Mouse (Mus musculus): ENCODE measurements around the gene Nr1i3. TPM values are rescaled to one million over a fixed set of nuclear protein-coding genes. Genes with fewer than 3 reads are reported as not detected.
A peak's percentile ranks its signal among the peaks of the same experiment; 100 is the strongest.

Nr1i3 gene
- total RNA-seq, 1 experiment from 2014 or later, result not detected

DNA sequence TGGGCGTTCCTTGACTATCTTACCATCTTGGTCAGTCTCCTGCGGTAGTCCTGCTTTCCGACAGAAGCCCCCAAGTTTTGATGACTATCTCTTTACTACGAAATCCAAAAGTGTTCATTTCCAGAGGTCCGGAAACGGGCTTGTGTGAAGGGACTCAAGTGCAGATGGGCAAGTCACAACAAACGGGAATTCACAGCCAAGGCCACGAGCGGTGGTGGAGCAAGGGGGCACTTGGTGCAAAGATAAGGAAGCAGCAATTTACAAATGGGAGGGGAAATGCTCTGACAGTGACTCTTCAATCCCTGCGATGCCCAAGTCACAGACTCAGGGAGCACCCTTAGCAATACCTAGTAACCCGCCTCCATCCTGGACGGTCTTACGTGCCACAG, 33.7 kb downstream of the Nr1i3 start:
- ATAC-seq (ENCODE audit: extremely low read depth, insufficient number of reproducible peaks, low FRiP score, poor library complexity, severe bottlenecking), result no peak

DNA sequence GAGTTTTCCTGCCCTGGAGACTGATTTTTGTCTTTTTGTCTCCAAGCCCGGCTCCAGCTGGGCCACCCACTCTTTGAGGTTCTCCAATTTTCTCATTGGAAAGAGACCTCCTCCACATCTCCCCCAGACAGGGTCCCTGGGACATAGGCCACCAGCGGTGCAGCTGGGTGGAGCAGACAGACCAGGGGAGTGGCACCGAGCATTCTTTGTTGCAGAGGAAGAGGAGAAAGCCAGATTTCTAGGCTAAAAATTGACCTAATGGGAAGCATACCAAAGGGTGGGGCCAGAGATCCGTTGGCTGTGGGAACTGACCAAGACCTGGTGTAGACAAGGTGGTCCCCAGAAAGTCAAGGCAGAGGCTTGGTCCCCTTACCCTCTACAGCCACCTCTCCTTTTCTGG, 34.1 kb downstream of the Nr1i3 start:
- ATAC-seq (ENCODE audit: extremely low read depth, insufficient number of reproducible peaks, low FRiP score, poor library complexity, severe bottlenecking), result no peak

DNA sequence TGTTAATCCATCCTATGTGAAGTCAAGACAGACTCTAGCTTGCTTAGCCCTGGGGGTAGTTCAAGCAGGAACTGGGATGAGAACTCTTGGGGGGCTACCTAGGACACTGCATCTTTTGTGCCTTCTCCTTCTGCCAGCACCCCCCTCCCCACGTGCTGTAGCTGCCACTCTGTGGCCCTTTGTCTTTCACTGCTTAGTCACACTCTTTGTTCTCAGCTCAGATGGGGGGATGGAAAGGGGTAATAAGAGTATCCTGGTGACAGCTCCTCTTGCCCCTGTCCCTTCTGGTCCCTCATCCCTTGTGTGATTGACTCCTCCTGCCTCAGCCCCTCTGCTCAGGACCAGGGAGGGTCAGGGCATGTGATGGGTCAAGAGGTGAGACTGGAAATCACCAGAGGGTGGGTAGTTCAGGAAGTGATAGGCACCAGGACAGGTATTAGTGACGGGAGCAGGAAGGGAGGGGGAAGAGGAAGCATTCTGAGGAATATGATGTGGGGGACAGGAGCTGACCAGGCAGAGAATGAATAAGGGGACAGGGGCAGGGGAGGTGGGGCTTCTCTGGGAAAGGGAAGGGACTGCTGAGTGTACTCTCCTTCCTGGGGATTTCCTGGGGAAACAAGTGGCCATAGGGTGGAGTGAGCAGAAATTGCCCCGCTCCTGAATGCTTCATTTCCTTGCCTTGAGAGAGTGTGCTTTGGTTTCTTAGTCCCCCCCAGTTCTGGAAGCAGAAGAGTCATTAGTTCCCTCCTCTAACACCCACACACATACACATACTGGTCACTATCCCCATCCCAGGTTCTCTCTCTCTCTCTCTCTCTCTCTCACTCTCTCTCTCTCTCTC, 34.8 kb downstream of the Nr1i3 start:
- no peak for ATAC-seq (ENCODE audit: extremely low read depth, insufficient number of reproducible peaks, low FRiP score, poor library complexity, severe bottlenecking)

DNA sequence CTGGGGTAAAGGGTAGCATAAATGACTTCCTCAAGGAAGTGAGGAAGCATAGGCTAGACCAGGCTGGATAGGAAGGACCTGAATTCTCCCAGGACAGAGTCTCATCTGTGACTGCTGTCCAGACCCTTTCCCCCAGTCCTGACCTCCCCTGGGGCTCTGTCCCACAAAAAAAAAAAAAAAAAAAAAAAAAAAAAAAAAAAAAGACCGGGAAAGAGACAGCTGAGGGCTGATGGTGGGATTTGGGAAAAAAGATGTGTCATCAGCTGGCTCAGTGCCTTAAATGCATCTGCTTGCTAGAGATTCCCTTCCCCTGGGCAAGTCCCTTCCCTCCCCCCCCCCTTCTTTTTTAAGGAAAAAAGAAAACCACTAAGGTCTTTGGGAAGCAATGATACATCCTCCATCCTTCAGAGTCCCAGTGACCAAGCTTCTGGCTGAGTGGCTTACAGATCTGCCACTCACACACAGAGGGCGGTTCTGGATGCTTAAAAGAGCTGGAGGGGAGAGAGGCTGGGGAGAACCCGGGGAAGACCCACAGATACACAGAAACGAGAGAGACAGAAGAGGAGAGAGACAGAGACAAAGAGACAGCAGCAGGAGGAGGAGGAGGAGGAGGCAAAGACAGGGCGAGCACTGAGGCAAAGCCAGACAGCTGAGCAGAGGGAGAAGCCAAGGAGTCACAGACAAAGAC, 36.3 kb downstream of the Nr1i3 start, which contains the start of gene Adamts4:
Gene Adamts4, plus strand, starts transcription at position 509 of the 688 bp plus-strand sequence.
- no peak for ATAC-seq (ENCODE audit: extremely low read depth, insufficient number of reproducible peaks, low FRiP score, poor library complexity, severe bottlenecking)

DNA sequence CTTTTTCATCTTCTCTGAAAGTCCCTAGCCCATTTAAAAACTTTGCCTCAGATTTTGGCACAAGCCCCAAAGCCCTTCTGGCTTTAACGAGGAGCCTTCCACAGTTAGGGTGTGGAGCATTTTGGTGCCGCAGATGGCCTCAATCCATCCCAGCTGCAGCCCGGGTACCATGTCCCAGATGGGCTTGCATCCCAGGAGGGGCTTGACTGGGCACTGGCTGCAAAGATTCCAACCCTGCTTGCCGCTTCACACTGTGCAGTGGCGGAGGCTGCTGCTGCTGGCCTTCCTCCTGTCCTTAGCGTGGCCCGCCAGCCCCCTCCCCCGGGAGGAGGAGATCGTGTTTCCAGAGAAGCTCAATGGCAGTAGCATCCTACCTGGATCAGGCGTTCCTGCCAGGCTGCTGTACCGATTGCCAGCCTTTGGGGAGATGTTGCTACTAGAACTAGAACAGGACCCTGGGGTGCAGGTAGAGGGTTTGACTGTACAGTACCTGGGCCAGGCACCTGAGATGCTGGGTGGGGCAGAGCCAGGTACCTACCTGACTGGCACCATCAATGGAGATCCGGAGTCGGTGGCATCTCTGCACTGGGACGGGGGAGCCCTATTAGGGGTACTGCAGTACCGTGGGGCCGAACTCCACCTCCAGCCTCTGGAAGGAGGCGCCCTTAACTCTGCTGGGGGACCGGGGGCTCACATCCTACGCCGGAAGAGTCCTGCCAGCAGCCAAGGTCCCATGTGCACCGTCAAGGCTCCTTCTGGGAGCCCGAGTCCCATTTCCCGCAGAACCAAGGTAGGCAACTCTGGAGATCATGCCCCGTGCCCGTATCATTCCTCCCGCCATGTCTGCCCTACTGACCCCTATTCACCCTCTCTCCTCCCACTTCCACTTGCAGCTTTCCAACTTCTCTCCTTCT, 37.2 kb downstream of the Nr1i3 start, which contains the start of gene Ndufs2:
Gene Ndufs2, minus strand, starts transcription at position 709 of the 914 bp plus-strand sequence.
- no peak for ATAC-seq (ENCODE audit: extremely low read depth, insufficient number of reproducible peaks, low FRiP score, poor library complexity, severe bottlenecking)

DNA sequence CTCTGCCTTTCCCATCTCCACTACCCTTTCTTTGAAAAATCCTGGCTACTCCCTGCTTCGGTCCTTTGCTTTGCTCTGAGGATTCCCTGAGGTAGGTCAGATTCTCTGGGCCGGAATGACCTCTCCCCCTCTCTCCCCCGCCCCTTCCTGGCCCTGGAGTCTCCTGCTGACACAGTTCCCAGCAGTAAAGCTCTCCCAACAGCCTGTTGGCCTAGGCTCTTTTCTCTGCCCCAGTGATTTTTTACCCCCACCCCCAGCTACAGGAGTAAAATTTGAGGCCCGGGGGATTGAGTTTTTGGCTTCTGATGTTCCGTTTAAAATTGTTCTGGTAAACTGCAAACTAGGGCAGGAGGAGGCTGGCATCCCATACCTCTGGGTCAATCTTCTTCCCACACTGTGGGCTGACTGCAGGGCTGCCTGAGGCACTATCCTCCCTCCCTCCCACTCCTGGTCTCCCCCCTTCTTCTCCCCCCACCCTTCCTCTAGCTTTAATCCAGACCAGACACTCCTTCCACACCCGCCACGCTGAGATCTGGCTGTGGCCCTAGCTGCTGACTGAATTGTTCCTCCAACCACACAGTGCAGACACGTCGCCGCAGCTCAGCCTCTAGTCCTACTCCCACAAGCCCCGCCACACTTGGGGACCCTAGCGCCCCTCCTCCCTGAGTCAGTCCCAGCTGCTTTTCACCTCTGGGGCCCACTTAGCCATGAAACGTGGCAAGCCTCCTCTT, 38.0 kb downstream of the Nr1i3 start:
- no peak for ATAC-seq (ENCODE audit: extremely low read depth, insufficient number of reproducible peaks, low FRiP score, poor library complexity, severe bottlenecking)

DNA sequence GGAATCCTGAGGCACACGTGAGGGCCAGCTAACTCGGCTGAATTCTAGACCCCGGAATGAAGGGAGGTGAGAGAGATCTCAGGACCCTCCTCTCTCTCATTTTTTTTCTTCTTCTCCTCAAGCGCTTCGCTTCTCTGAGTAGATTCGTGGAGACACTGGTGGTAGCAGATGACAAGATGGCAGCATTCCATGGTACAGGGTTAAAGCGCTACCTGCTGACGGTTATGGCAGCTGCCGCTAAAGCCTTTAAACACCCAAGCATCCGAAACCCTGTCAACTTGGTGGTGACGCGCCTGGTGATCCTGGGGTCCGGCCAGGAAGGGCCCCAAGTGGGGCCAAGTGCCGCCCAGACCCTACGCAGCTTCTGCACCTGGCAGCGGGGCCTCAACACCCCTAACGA, 38.6 kb downstream of the Nr1i3 start:
- ATAC-seq (ENCODE audit: extremely low read depth, insufficient number of reproducible peaks, low FRiP score, poor library complexity, severe bottlenecking), result no peak

DNA sequence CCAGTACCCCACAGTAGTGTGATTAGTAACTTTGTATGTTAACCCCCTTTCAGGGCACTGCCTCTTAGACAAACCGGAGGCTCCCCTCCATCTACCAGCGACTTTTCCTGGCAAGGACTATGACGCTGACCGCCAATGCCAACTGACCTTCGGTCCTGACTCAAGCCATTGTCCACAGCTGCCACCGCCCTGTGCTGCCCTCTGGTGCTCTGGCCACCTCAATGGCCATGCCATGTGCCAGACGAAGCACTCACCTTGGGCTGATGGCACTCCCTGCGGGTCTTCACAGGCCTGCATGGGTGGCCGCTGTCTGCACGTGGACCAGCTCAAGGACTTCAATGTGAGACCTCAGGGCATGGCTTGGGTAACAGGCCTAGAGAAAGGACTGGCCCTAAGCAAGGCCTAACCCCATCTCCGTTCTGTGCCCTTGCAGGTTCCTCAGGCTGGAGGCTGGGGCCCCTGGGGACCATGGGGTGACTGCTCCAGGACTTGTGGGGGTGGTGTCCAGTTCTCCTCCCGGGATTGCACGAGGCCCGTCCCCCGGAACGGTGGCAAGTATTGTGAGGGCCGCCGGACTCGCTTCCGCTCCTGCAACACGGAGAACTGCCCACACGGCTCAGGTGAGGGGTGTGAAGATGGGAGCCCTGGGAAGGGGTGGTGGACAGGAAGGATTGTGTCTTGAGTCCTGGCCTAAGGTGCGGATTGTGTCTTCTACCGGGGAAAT, 42.5 kb downstream of the Nr1i3 start:
- no peak for ATAC-seq (ENCODE audit: extremely low read depth, insufficient number of reproducible peaks, low FRiP score, poor library complexity, severe bottlenecking)

DNA sequence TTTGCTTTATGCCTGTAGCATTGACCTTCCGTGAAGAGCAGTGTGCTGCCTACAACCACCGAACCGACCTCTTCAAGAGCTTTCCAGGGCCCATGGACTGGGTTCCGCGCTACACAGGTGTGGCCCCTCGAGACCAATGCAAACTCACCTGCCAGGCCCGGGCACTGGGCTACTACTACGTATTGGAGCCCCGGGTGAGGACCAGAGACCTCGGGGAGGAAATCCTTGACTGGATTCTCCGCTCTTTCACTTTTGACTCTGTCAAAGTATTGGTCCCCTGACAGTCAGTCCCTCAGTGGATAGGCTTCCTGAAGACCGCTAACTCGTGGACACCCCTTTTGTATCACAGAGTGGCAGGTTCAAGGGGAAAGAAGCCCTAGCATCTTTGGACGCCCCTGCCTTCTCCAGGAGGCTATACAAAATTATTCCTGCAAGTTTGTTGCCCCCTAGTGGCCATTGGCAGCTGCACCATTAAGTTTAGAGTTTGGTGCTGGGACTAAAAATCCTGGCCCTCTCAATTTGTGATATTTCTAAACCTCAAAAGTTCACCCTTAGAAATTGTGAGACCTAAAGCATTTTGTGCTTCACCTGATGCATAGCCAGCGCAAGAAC, 43.3 kb downstream of the Nr1i3 start:
- ATAC-seq (ENCODE audit: extremely low read depth, insufficient number of reproducible peaks, low FRiP score, poor library complexity, severe bottlenecking), result peak; percentile 55

DNA sequence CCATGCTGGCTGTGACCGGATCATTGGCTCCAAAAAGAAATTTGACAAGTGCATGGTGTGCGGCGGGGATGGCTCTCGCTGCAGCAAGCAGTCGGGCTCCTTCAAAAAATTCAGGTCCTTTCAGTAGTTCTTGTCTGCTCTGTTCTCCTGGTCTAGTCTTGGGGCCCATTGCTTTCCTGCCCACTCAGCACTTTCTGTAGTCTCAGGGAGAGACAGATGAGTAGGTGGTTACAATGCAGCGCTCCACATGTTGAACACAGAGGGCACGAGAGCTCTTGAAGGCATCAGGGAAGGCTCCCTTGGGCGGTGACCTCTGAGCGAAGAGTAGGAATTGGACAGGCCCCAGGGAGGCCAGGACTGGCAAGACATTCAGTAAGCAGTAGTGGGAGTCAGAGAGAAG, 44.0 kb downstream of the Nr1i3 start:
- ATAC-seq (ENCODE audit: extremely low read depth, insufficient number of reproducible peaks, low FRiP score, poor library complexity, severe bottlenecking), result no peak

DNA sequence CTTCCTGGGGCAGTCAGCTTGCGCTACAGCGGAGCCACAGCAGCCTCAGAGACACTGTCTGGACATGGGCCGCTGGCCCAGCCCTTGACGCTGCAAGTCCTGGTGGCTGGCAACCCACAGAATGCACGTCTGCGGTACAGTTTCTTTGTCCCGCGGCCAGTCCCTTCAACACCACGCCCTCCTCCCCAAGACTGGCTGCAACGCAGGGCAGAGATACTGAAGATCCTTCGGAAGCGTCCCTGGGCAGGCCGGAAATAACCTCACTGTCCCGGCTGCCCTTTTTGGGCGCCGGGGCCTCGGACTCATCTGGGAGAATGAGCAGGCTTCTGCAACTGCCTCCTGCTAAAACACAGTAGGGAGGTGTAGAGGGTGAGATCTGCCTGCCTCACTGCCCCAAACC, 45.2 kb downstream of the Nr1i3 start:
- ATAC-seq (ENCODE audit: extremely low read depth, insufficient number of reproducible peaks, low FRiP score, poor library complexity, severe bottlenecking), result no peak

DNA sequence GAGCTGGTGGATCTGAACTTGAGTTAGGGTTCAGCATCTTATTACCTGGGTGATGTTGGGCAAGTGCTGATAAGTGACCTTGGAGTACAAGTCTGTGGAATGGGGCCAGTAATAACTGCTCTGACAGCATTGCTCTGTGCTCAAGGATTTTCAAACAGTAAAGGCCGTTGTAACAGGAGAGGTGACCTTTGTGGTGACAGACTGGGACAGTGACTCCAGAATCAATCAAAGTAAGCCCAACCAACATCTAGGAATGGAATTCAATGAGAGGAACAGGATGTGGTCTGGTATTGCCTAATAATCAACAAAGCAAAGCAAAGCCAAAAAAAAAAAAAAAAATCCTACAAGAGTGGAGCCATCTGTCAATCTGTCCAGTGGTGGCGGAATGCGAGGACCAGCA, 46.5 kb downstream of the Nr1i3 start:
- no peak for ATAC-seq (ENCODE audit: extremely low read depth, insufficient number of reproducible peaks, low FRiP score, poor library complexity, severe bottlenecking)

DNA sequence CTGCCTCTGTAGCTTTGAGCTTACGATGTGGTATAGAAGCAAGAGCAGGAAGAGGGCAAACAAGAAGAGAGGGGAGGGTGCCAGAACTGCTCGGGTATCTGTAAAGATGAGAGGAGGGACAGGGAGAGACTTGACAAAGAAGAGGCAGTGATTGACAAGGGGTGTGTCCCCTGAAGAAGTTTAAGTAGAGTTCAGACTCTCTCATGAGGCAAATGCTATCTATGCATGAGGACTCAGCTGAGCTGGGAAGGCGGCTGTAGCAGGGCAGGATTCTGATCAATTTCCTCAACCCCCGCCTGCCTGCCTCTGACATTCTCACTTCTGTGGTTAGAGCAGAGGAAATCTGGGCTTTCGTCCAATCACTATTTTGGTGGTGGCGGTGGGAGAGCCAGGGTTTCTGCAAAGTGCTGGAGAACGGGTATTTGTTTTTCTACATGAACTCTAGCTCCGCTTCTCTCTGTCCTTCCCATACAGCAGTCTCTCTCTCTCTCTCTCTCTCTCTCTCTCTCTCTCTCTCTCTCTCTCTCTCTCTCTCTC, 48.9 kb downstream of the Nr1i3 start:
- peak; percentile 18; the same call in 1 of the 2 replicates for ATAC-seq (ENCODE audit: extremely low read depth, insufficient number of reproducible peaks, low FRiP score, poor library complexity, severe bottlenecking)

DNA sequence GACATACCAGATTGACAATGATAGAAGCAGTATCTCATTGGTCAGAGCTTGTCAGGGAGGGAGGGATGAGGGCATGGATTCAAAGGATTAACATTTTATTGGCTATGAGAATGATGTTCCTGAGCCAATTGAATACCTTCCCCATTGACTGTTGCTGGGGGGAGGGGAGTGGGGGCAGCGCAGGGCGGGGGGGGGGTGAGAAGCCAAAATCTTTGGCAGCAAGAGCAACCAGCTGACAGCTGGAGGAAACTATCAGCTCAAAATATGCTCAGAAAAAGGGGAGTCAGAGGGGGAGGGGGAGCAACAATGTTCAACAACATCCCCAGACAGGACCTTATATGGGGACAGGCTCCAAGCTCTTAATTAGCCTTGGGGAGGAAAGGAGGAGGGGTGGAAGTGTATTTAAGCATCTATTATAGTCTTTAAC, 49.4 kb downstream of the Nr1i3 start:
- ATAC-seq (ENCODE audit: extremely low read depth, insufficient number of reproducible peaks, low FRiP score, poor library complexity, severe bottlenecking), result no peak

DNA sequence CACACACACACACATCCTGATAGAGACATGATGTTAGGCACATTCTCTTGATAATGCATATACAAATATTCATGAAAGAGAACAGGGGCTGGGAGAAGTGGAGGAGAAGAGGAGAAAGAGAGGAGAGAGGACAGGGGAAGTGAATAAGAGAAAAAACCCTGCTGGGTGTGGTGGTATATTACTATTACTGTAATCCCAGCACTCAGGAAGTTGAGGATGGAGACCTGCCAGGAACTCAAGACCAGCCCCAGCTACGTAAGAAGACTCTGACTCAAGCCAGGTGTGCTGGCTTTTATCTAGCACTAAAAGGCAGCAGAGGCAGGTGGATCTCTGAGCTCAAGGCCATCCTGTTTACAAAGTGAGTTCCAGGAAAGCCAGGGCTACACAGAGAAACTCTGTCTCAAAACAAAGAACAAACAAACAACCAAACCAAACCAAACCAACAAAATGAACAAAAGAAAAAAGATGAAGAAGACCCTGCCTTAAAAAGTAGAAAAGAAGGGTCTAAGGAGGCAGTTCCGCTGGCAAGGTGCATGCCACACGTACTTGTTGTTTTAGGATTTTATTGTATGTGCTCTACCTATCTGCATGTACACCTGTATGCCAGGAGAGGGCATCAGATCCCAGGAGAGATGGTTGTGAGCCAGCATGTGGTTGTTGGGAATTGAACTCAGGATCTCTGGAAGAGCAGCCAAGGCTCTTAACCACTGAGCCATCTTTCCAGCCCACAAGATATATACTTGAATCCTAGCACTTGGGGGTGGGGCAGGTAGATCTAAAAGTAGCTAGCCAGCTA, 50.1 kb downstream of the Nr1i3 start:
- no peak for ATAC-seq (ENCODE audit: extremely low read depth, insufficient number of reproducible peaks, low FRiP score, poor library complexity, severe bottlenecking)

DNA sequence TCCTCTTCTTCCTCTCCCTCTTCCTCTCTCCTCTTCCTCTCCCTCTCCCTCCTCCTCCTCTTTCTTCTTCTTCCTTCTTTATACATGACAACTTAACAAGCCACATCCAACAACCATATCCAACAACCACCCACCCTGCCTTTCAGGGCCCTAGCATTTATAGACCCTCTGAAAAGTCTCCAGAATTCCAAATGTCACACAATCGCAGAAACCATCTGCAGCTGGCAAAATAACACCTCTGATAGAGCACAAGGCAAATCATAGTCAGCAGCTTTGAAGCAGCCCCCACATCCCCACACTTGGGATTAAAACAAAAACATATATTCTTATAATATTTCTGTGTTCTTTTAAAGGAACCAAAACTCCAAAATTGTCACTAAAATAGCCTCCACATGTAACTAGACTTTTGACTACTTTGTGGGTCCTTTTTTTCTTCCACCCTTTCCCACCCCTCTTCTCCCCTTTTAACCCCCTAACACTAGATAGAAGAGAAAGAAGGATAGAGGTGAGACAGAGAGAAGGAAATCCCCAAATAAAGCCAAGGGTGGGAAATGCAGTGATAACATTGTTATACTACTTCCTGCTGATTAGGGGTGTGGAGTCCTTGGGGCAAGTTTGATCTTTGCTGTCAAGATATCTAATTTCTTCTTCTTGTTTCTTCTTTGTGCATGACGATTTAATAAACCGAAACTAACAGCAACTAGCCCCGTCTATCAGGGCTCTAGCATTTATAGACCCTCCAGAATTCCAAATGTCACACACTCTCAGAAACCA, 52.4 kb downstream of the Nr1i3 start:
- ATAC-seq (ENCODE audit: extremely low read depth, insufficient number of reproducible peaks, low FRiP score, poor library complexity, severe bottlenecking), result no peak

All from neutrophil, adult 5-6 weeks (primary cell).